Mouse (Mus musculus) testis, adult 2 months (tissue): Measurements from ENCODE around the gene Adamts4.

Experiments used
- CTCF ChIP-seq: fragments of 200-500 bp; IDR thresholded peaks from 2 replicates; pipeline ENCODE4 v1.5.1; 2012; ENCODE audit warnings: low read depth, mild to moderate bottlenecking, inconsistent platforms, low read length, moderate library complexity; ENCODE audit not compliant: control insufficient read depth, insufficient read depth, insufficient replicate concordance
- POLR2A ChIP-seq: fragments of 200-500 bp; IDR thresholded peaks from 2 replicates; pipeline ENCODE4 v1.6.1; 2012; ENCODE audit warnings: low read depth, mild to moderate bottlenecking, inconsistent platforms, low read length, moderate library complexity; ENCODE audit not compliant: control insufficient read depth

DNA sequence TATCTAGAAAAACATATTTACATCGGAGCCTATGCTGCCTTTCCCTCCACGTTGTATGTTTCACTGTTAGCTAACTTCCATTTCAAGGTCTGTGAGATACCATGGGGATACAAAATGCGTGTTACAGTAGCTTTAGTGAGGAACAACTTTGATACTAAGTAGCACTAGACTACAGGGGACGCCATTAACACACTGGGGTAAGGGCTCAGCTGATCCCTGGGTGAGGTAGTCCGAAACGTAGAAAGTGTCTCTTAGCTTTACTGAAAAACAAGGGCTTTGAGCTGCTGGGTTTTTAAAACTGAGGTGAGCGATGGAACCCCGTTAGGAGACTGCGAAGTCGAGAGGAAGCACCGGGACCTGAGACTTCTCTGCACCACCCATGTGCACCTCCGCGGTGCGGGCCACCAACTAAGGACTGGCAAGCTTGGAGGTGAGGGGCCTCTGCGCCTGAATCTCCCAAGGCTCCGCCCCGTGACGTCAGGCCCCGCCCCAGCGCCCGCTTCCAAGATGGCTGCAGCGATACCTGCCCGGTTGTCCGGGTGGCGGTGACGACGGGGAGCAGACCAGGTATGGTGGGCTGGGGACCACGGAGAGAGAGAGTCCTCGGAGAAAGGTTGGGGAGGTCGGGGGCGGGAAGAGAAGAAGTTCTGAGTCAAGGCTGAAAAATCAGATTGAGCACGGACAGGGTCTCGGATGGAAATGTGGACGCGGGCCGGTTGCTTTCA is 19.8 kb downstream of the Adamts4 start, which contains the start of gene B4galt3:
- TF ChIP-seq POLR2A: peak; percentile 95
- no peak for TF ChIP-seq CTCF
